ENCODE assay signal across 9 mouse cellular contexts in the genomic region with DNA sequence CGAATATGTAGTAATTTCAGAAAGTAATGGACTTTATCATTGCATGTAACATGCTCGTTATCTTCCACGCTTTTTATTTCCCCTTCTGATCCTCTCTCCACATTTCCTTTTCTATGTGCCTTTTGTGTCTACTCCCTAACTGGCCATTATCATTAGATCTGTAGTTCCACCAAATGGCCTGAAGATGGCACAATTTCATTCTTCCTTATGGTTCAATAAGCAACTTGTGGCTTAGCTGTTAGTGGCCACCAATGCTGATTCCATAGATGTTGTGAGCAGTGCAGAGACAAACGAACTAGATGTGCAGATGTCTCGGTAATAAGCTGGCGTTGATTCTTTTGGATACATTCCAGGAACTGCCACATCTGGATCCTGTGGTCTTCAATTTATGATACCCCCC.
DNase-seq lines count a peak whose midpoint lies in the region; ATAC-seq and TF ChIP-seq lines count a peak whose summit lies in the region.
"Had no signal": no experiment of that assay in that cellular context is flagged by ENCODE, and none has a peak within 500 bp of the region (broad histone marks: within the 10 kb centered on the region; RNA-seq: fewer than 3 reads in every experiment).

No protein-coding gene starts in this region.

- ATAC-seq in cerebellum, adult (ENCODE audit: insufficient number of reproducible peaks, low FRiP score, low TSS enrichment), result no peak
- ATAC-seq in limb, embryonic 11.5 days (ENCODE audit: insufficient number of reproducible peaks, low FRiP score, low TSS enrichment, low read depth), result no peak
- no peak for ATAC-seq in forebrain, embryonic 12.5 days (ENCODE audit: low FRiP score)

- no peaks in the 10 kb centered on the region for H3K9me3 ChIP-seq in limb, embryonic 11.5 days (ENCODE audit: control insufficient read depth, low read length)
- H3K9me3 ChIP-seq in limb, embryonic 10.5 days (replicated peaks), result no peaks in the 10 kb centered on the region
- H3K9me3 ChIP-seq in forebrain, embryonic 12.5 days, result no peaks in the 10 kb centered on the region
- H3K9me3 ChIP-seq: heart, embryonic 15.5 days had no signal

- no peak overlapping the region for H3K4me3 ChIP-seq in limb, embryonic 11.5 days (ENCODE audit: low read depth, low read length)
- no peak overlapping the region for H3K4me3 ChIP-seq in limb, embryonic 10.5 days
- H3K4me3 ChIP-seq in forebrain, embryonic 12.5 days (replicated peaks), result no peak overlapping the region
- H3K4me3 ChIP-seq: heart, embryonic 15.5 days had no signal

- no peak overlapping the region for H3K27ac ChIP-seq in limb, embryonic 11.5 days (replicated peaks; ENCODE audit: low read depth, low read length)
- no peak overlapping the region for H3K27ac ChIP-seq in limb, embryonic 10.5 days
- H3K27ac ChIP-seq in forebrain, embryonic 12.5 days, result no peak overlapping the region
- H3K27ac ChIP-seq: heart, embryonic 15.5 days had no signal

- H3K27me3 ChIP-seq in limb, embryonic 11.5 days (ENCODE audit: control insufficient read depth, insufficient read depth, low read length), result no peaks in the 10 kb centered on the region
- peaks cover 25% of the 10 kb centered on the region for H3K27me3 ChIP-seq in limb, embryonic 10.5 days (ENCODE audit: low read depth, poor library complexity, severe bottlenecking)
- peaks cover 28% of the 10 kb centered on the region; the same call in 1 of the 2 replicates for H3K27me3 ChIP-seq in forebrain, embryonic 12.5 days

- H3K4me2 ChIP-seq in limb, embryonic 11.5 days (ENCODE audit: low read depth, severe bottlenecking), result no peak overlapping the region
- no peak overlapping the region for H3K4me2 ChIP-seq in forebrain, embryonic 12.5 days
- H3K4me2 ChIP-seq: heart, embryonic 15.5 days had no signal

- peak; percentile 17; the same call in 1 of the 2 replicates for TF ChIP-seq CTCF in brain, embryonic 14.5 days (IDR thresholded peaks at IDR 0.05; ENCODE audit: borderline replicate concordance, extremely low read depth, insufficient read depth, insufficient read length)

- DNase-seq in cerebellum, adult 18-20 months, result peak; percentile 27 to 42
- peak; percentile 39 for DNase-seq in limb, embryonic 11.5 days (ENCODE audit: low spot score)
- DNase-seq in limb, embryonic 10.5 days (ENCODE audit: low spot score), result no peak
- DNase-seq in brain, embryonic 14.5 days (ENCODE audit: low read depth), result peak; percentile 71
- peak; percentile 43 for DNase-seq in kidney, postnatal 10 days
- DNase-seq in urinary bladder, postnatal 25 days (ENCODE audit: low spot score), result no peak

- no peaks in the 10 kb centered on the region for H3K36me3 ChIP-seq in limb, embryonic 11.5 days (ENCODE audit: control insufficient read depth, insufficient read depth, low read length)
- no peaks in the 10 kb centered on the region for H3K36me3 ChIP-seq in limb, embryonic 10.5 days
- no peaks in the 10 kb centered on the region for H3K36me3 ChIP-seq in forebrain, embryonic 12.5 days (replicated peaks)
- H3K36me3 ChIP-seq: heart, embryonic 15.5 days had no signal

- no peaks in the 10 kb centered on the region for H3K4me1 ChIP-seq in limb, embryonic 11.5 days (ENCODE audit: control insufficient read depth, insufficient read depth, low read length)
- H3K4me1 ChIP-seq in limb, embryonic 10.5 days, result peaks cover 24% of the 10 kb centered on the region
- peaks cover 29% of the 10 kb centered on the region for H3K4me1 ChIP-seq in forebrain, embryonic 12.5 days

- WGBS in limb, embryonic 11.5 days, result 54% methylated on average over 6 of the region's 6 CpGs
- WGBS in limb, embryonic 10.5 days, result 63% methylated on average over 6 of the region's 6 CpGs
- 61% methylated on average over 6 of the region's 6 CpGs for WGBS in forebrain, embryonic 12.5 days

- no peak overlapping the region for H3K9ac ChIP-seq in limb, embryonic 11.5 days (ENCODE audit: low read length)
- no peak overlapping the region for H3K9ac ChIP-seq in forebrain, embryonic 12.5 days
- H3K9ac ChIP-seq: heart, embryonic 15.5 days had no signal

- no peak for TF ChIP-seq POLR2A in brain, embryonic 14.5 days (IDR thresholded peaks at IDR 0.05; ENCODE audit: borderline replicate concordance, extremely low read depth, insufficient read depth, insufficient read length, poor library complexity, severe bottlenecking)

Comparison
In these comparisons a context has a peak if more than half of its experiments do, and no peak if none do; other contexts are left out.
1. DNase-seq: peak in cerebellum, adult 18-20 months (2 of 2), limb, embryonic 11.5 days (single experiment), brain, embryonic 14.5 days (single experiment) and kidney, postnatal 10 days (single experiment); none in limb, embryonic 10.5 days (single experiment) and urinary bladder, postnatal 25 days (single experiment).